Mouse (Mus musculus) midbrain, embryonic 14.5 days (tissue): ENCODE results near the gene 5730522E02Rik. TPM values are rescaled to one million over a fixed set of nuclear protein-coding genes. Genes with fewer than 3 reads are reported as not detected.

Experiments used
- ATAC-seq: fragments of 200-750 bp; cut with Nextera tagmentation; 2 replicates; pipeline ENCODE4 v1.8.0; 2017; ENCODE audit warnings: moderate number of reproducible peaks, moderate library complexity; ENCODE audit not compliant: low FRiP score, low TSS enrichment
- DNase-seq: peaks from one replicate; pipeline ENCODE4 v3.0.0-alpha.2; 2015
- H3K27ac ChIP-seq: fragments of 300-500 bp; sonication (generic); replicated peaks from 2 replicates; pipeline ENCODE4 v1.5.1; 2014; ENCODE audit warnings: mild to moderate bottlenecking, low read depth, low read length, moderate library complexity
- H3K27me3 ChIP-seq: fragments of 300-500 bp; sonication (generic); 2 replicates; pipeline ENCODE4 v1.6.1; 2014; ENCODE audit warnings: low read length, control low read depth, mixed read lengths; ENCODE audit not compliant: control insufficient read depth, insufficient read depth
- H3K36me3 ChIP-seq: fragments of 300-500 bp; sonication (generic); 2 replicates; pipeline ENCODE4 v1.6.1; 2014; ENCODE audit warnings: low read length, control low read depth; ENCODE audit not compliant: control insufficient read depth, insufficient read depth
- H3K4me1 ChIP-seq: fragments of 300-500 bp; sonication (generic); 2 replicates; pipeline ENCODE4 v1.6.1; 2014; ENCODE audit warnings: mild to moderate bottlenecking, antibody characterized with exemption, low read length, control low read depth; ENCODE audit not compliant: control insufficient read depth, insufficient read depth
- H3K4me2 ChIP-seq: fragments of 300-500 bp; sonication (generic); 2 replicates; pipeline ENCODE4 v1.6.1; 2014; ENCODE audit warnings: mild to moderate bottlenecking, low read length, moderate library complexity
- H3K4me3 ChIP-seq: fragments of 300-500 bp; sonication (generic); replicated peaks from 2 replicates; pipeline ENCODE4 v1.5.1; 2014; ENCODE audit warnings: low read depth, low read length
- H3K9ac ChIP-seq: fragments of 300-500 bp; sonication (generic); replicated peaks from 2 replicates; pipeline ENCODE4 v1.6.1; 2014; ENCODE audit warnings: mild to moderate bottlenecking, low read length, moderate library complexity
- H3K9me3 ChIP-seq: fragments of 300-500 bp; sonication (generic); 2 replicates; pipeline ENCODE4 v1.6.1; 2016; ENCODE audit warnings: low read length, control low read depth, mixed read lengths; ENCODE audit not compliant: control insufficient read depth
- WGBS: fragments of 180-500 bp; shearing (Covaris S2); extraction: QIAGEN DNeasy Blood & Tissue Kit; methylation state at CpG from one replicate; pipeline ENCODE4 v1.1.7; 2014; 5-methylcytosine and 5-hydroxymethylcytosine counted together
- microRNA-seq: library from miRNA; unstranded; fragments of <30 nt; microRNA quantifications from one replicate; pipeline ENCODE4, GENCODE M21; 2016
- polyA plus RNA-seq: library from polyadenylated mRNA; unstranded; fragments of >200 nt; fragmentation: Nextera tagmentation; extraction: Ambion mirVana; gene quantifications from 2 replicates; pipeline ENCODE4 v1.2.1, GENCODE M21; 2014

The 5730522E02Rik gene
- polyA plus RNA-seq, 1 experiment from 2014 or later = 14.8 TPM

DNA sequence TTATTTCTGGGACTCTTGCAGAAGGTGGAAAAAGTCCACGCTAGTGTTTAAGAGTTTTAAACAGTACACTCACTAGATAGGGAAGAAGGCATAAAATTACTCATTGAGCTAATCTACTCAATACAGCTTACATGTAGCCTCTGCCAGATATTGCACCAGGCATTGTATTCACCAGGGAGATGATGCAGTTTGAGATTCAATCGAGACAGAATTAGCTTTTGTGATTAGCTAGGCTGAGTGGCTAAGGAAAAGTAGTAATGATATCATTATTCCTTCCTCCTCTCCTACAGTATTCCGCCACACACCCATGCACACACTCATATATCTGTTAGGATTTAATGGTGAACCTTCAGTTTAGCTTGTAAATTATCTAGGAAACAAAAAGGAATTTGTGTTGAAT is 615.8 kb downstream of the 5730522E02Rik start:
- no peaks in the 10 kb centered on the region for H3K9me3 ChIP-seq
- ATAC-seq (peak; percentile 29; the same call in 1 of the 2 replicates), DNase-seq (peak; percentile 45)
- no peak overlapping the region for H3K27ac ChIP-seq
- WGBS = 25% methylated on average over 3 of the region's 3 CpGs
- H3K4me3 ChIP-seq = no peak overlapping the region
- H3K27me3 ChIP-seq = no peaks in the 10 kb centered on the region
- no peaks in the 10 kb centered on the region for H3K36me3 ChIP-seq
- H3K4me1 ChIP-seq = peaks cover 13% of the 10 kb centered on the region; the same call in 1 of the 2 replicates
- H3K9ac ChIP-seq = no peak overlapping the region
- no peak overlapping the region for H3K4me2 ChIP-seq

DNA sequence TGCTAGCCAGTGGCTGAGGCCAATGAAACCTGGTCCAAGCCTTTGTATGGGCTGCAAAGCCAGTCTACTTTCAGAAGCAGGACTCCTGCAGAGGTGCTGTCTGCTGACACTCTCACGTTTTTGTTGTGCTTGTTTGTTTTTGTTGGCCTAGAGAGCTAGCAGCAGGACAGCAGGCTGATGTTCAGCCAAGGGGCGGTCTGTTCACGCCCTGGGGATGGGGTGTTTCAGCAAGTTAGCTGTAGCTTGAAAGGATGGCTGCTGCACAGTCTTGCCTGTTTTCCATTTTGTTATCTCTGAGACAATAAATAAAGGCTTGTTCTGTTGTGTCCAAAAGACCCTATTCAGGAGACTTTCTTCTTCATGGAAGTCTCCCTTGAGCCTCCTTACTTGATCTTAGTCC is 618.3 kb downstream of the 5730522E02Rik start:
- 9% methylated on average over 3 of the region's 3 CpGs for WGBS
- Histone ChIP-seq H3K9me3 (no peaks in the 10 kb centered on the region), H3K4me3 (no peak overlapping the region), H3K4me1 (peaks cover 13% of the 10 kb centered on the region; the same call in 1 of the 2 replicates), H3K9ac (no peak overlapping the region), H3K27me3 (no peaks in the 10 kb centered on the region), H3K27ac (no peak overlapping the region), H3K4me2 (no peak overlapping the region), H3K36me3 (no peaks in the 10 kb centered on the region)
- ATAC-seq (no peak), DNase-seq (peak; percentile 34)

DNA sequence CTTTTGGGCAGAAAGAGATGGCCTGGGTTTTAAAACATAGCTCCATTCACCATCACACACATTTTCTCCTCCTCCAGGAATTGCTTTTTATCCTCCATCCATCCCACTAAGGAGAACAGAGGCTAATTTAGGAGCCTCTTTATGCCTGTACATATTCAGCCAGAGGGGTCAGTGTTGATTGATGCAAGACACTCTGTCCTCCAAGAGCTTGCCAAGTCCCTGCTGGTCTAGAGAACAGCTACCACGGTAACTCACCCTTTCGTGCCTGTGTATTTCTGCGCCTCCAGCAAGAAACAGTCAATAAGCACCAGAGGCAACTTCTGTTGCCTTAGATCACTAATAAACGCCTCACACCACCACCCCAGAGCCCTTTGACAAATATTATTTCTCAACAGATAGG is 620.3 kb downstream of the 5730522E02Rik start:
- H3K9me3 ChIP-seq = no peaks in the 10 kb centered on the region
- no peaks in the 10 kb centered on the region for H3K27me3 ChIP-seq
- DNase-seq (no peak), ATAC-seq (no peak; the same call in 1 of the 2 replicates)
- no peak overlapping the region for H3K4me3 ChIP-seq
- no peak overlapping the region for H3K9ac ChIP-seq
- 0 out of 2 replicates have a peak, but pooled peaks cover 5% of the 10 kb centered on the region for H3K4me1 ChIP-seq
- H3K27ac ChIP-seq = no peak overlapping the region
- H3K36me3 ChIP-seq = no peaks in the 10 kb centered on the region
- 63% methylated on average over 4 of the region's 4 CpGs for WGBS
- no peak overlapping the region for H3K4me2 ChIP-seq

DNA sequence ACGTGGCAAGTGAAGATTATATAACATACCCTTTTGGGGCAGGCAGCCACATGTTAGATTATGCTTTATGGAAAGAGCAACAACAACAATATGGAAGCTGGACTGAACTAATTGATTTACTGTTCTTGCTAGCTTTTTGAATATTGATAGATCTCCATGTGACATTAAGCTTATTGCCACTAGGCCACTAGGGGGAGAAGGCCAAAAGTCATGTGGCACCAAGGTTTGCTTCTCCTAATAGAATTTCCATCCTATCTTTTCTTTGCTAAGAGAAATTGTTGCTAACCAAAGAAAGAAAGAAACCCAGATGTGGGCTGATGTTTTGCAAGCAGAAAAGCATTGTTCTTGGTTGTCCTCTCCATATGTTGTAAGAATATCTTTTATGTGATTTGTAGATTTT is 621.1 kb downstream of the 5730522E02Rik start:
- 67% methylated on average over 1 of the region's 1 CpGs for WGBS
- H3K4me1 ChIP-seq = 0 out of 2 replicates have a peak, but pooled peaks cover 5% of the 10 kb centered on the region
- H3K4me3 ChIP-seq = no peak overlapping the region
- H3K9me3 ChIP-seq = no peaks in the 10 kb centered on the region
- no peaks in the 10 kb centered on the region for H3K36me3 ChIP-seq
- DNase-seq = no peak
- no peaks in the 10 kb centered on the region for H3K27me3 ChIP-seq
- H3K4me2 ChIP-seq = no peak overlapping the region
- H3K9ac ChIP-seq = no peak overlapping the region
- ATAC-seq = no peak
- H3K27ac ChIP-seq = no peak overlapping the region

DNA sequence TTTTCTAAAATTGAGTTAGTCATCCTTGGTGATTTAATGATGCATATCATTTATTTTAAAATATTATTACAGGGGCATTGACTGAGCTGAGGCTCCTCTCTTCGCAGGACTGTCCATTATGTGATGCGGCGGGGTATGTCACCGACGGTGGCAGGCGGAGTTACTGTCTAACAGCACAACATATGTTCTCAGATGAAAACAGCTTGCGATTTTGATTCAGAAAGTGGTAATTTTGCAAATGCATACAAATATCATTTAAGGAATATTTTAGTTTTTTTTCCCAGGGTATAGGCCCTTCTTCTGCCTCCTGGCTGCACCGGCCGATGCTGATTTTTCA is 636.5 kb downstream of the 5730522E02Rik start:
- H3K4me1 ChIP-seq = no peaks in the 10 kb centered on the region
- no peak for ATAC-seq

DNA sequence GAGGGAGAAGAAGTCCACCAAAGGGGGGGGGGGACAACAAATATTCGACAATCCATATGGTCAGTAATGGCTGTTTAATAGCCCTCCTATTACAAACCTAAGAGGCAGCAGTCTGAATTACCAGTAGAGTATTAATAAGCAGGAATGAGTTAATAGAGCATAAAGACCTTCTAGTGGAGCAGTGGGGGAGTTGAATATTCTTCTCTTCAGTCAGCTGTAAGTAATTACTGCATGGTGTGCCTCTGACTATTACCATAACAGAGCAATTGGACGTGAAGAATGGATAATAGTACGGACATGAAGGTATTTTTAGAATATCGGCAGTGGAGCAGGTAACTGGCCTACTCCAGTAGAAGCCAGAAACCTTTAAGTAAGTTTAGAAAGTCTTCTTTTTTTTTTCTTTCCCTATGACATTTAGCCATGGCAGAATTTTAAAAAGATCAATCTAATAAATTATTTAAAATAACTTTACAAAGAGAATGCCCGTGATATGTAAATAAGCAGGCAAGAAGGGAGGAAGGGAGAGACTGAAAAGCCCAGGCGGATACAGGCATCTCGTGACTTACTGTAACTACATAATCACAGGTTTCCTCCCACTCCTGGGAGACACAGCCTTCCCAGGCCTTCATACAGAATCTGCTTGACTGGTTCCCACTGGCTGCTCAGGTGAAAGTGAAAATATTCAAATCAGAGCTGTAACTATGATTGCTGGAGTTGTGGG is 637.0 kb downstream of the 5730522E02Rik start:
- Histone ChIP-seq H3K36me3 (no peaks in the 10 kb centered on the region), H3K4me3 (no peak overlapping the region), H3K9ac (no peak overlapping the region), H3K27ac (no peak overlapping the region), H3K4me1 (no peaks in the 10 kb centered on the region), H3K27me3 (no peaks in the 10 kb centered on the region), H3K4me2 (no peak overlapping the region), H3K9me3 (no peaks in the 10 kb centered on the region)
- 57% methylated on average over 7 of the region's 7 CpGs for WGBS
- ATAC-seq = no peak
- DNase-seq = peak; percentile 34

More for the DNA sequence above, 636.5 kb downstream of the 5730522E02Rik start:
- Histone ChIP-seq H3K36me3 (no peaks in the 10 kb centered on the region), H3K9ac (no peak overlapping the region), H3K27ac (no peak overlapping the region), H3K9me3 (no peaks in the 10 kb centered on the region), H3K4me2 (no peak overlapping the region), H3K27me3 (no peaks in the 10 kb centered on the region), H3K4me3 (no peak overlapping the region)
- no peak for DNase-seq
- 83% methylated on average over 9 of the region's 9 CpGs for WGBS

DNA sequence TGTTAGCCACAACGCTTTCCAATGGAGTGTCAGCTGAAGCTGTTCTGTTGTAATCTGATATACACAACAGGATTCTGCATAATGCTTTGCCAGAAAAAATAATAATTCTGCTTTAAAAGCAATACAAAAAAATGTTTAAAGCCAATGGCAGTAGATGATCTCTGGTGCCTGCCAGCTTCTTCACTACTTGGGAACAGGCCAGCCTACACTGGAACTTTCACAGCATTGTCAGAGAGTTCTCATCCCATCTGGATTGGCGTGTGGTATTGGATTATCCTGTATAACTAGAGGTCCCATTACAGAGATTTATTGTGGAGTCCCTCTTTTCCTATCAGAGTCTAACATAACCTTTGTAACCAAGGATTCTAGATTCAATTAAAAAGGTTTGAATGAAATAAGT is 639.2 kb downstream of the 5730522E02Rik start:
- no peaks in the 10 kb centered on the region for H3K4me1 ChIP-seq
- no peak overlapping the region for H3K4me2 ChIP-seq
- H3K27me3 ChIP-seq = no peaks in the 10 kb centered on the region
- H3K27ac ChIP-seq = no peak overlapping the region
- DNase-seq (no peak), ATAC-seq (no peak)
- WGBS = 82% methylated on average over 2 of the region's 2 CpGs
- H3K9me3 ChIP-seq = no peaks in the 10 kb centered on the region
- no peak overlapping the region for H3K9ac ChIP-seq
- no peak overlapping the region for H3K4me3 ChIP-seq
- H3K36me3 ChIP-seq = no peaks in the 10 kb centered on the region

Small RNA genes lying within 50 kb of the gene (microRNA-seq; reads per million reads assigned to microRNA genes)
- gene Mir6372 = not detected

Other genes with a start within 250 kb of the 5730522E02Rik start
- 14.0 and 15.3 TPM in 2 replicates for gene Fancl, start 175.4 kb upstream of the 5730522E02Rik start, polyA plus RNA-seq